Mouse (Mus musculus): ENCODE measurements at regions not wholly inside any gene's neighbourhood (a gene's known extent, or its start where the extent isn't known, plus 50 kb on each side); places are given as distances from the start of the nearest gene placed in this dataset.

DNA sequence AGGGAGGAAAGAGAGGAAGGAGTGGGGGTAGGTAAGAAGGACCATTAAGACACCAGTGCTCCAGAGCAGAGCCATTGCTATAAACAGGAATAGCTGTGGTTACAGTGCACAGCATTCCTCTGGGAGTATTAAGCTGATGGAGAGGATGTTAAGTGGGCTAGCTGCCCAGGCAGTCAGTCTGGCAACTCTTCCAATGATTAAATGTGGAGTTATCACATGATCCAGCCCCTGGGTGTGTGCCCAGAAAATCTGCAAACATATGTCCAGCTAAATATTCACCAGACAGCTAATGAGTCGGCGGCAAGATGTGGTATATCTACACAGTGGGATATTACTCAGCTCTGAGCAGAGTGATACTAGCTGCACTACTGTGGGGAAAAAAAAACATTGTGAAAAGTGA lies 229.7 kb downstream of the Ankrd50 start:
- DNase-seq (ENCODE audit: low read depth) = no peak

GRCm38 (mm10) chr3:38251592-38251991 lies 233.1 kb downstream of the Ankrd50 start:
- DNase-seq (ENCODE audit: low read depth) = no peak

DNA sequence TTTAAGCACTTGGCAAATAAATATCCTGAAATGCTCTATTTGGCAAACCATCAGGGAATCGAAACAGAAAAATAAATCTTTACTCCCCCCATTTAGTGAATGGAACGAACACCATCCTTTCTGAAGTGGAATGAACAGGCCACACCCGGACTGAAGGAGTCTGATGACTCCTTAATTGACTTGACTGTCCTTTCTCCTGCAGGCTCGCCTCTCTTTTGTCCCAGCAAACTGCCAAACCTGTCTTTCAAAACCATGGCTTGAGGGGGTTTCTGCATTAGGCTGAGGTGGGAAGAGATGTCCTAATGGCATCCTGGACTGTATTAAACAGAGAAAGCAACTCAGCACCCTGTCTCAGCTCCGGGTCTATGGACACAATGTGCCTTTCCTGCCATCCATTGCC lies 234.1 kb downstream of the Ankrd50 start:
- DNase-seq (ENCODE audit: low read depth) = no peak

GRCm38 (mm10) chr3:38248941-38249340 lies 235.7 kb downstream of the Ankrd50 start:
- no peak for DNase-seq (ENCODE audit: low read depth)

- DNase-seq (ENCODE audit: low read depth) = no peak
Measured at GRCm38 (mm10) chr3:38246439-38246838, 238.2 kb downstream of the Ankrd50 start.

- DNase-seq (ENCODE audit: low read depth) = no peak
Measured at GRCm38 (mm10) chr3:38243209-38243608, 241.4 kb downstream of the Ankrd50 start.

DNA sequence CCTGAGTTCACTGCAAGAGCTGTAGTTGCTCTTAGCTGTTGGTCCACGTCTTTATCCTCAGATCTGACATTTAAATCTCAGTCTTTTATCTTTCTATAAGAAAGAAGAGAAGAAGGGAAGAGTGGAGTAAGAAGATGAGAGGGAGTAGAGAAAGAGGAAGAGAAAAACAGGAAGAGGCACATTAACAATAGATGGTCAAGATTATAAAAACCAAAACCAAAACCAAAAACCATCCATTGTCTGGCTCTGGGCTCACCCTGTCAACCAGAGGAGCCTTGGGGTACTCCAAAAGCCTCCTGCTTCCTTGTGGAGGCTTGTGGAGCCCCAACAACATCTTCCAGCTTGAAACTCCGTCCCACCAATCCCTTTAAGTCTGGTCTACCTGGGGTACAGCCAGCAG lies 247.0 kb downstream of the Ankrd50 start:
- no peak for DNase-seq (ENCODE audit: low read depth)

DNA sequence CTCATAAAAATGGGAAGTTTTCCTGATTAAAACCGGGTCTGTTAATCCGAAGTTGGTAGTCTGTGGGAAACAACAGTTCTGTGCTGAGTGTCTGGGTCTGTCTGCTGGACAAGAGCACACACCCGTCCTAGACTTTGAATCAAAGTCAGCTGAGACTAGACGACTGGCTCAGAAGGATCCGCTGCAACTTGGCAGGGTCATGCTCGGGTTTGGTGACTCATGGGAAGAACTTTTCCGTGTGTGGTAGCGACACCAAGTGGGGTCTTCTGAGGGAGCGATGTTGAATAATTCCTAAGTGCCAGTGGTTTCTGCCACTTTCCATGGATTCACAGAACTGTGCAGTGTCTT lies 248.9 kb downstream of the Ankrd50 start:
- no peak for DNase-seq (ENCODE audit: low read depth)

DNA sequence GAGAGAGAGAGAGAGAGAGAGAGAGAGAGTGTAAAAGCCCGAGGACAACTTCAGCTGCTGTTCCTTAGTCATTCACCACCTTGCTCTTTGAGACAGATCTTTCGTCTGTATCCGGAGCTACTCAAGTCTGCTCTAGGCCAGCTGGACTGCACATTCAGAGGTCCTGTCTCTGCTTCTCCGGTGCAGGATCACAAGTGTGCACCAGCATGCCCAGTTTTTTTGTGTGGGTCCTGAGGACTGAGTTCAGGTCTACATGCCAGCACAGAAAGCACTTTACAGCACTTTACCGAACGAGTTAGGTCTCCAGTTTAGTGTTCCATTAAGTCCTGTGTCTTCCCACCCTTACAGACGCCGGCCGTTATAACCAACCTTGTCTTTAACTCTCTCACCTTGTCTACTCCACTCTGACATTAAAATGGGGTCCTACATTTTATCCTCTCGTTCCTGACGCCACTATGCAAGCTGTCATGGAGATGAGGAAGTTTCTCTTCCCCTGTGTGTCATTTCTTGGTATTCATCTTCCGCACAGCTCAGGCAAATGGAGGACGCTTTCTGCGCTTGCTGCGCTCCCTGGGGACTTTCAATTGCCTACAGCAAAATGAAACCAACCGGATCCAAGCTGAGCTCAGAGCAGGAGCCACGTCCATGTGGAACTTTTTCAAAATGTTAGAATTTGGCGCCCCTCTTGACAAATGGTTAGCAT lies 249.5 kb downstream of the Ankrd50 start:
- DNase-seq (ENCODE audit: low read depth) = no peak

DNA sequence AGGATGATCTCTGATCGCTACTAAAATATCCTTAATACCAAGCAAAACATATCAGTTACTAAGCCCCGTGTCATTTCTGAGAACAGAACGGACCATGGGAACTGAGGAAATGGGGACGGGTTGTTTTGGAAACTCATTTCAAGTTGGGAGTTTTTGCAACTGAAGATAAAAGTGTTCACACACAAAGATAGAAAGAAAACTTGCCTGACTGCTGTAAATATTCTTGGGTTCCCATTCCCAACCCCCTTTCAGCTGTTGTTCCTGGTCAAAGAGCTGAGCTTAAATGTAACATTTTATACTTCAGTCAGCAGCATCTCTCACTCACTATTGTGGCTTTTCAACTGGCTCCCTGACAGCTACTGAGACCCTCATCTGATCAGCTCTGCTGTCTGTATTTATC lies 250.1 kb downstream of the Ankrd50 start:
- no peak for DNase-seq (ENCODE audit: low read depth)

GRCm38 (mm10) chr3:38234006-38234405 lies 250.6 kb downstream of the Ankrd50 start:
- DNase-seq (ENCODE audit: low read depth) = no peak

GRCm38 (mm10) chr3:38233091-38233490 lies 251.6 kb downstream of the Ankrd50 start:
- DNase-seq (ENCODE audit: low read depth) = no peak

GRCm38 (mm10) chr3:38232111-38233076 lies 252.2 kb downstream of the Ankrd50 start:
- no peak for DNase-seq (ENCODE audit: low read depth)

DNA sequence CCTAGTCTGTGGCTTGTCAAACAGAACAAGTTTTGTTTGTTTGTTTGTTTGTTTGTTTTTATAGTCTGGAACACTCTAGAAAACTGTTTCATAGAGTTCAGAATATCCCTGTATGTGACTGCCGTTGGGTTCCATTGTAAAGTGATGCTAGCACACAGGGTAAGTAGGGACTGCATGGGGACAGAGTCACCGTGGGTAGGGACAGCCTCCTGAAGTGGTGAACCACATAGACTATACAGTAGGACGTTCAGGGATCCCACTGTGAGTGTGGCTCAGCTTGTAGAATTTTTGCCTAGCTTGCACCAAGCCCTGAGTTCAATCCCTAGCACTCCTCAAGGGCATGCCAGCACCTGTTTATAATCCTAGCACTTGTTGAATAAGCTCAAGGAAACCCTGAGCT lies 253.1 kb downstream of the Ankrd50 start:
- no peak for DNase-seq (ENCODE audit: low read depth)

DNA sequence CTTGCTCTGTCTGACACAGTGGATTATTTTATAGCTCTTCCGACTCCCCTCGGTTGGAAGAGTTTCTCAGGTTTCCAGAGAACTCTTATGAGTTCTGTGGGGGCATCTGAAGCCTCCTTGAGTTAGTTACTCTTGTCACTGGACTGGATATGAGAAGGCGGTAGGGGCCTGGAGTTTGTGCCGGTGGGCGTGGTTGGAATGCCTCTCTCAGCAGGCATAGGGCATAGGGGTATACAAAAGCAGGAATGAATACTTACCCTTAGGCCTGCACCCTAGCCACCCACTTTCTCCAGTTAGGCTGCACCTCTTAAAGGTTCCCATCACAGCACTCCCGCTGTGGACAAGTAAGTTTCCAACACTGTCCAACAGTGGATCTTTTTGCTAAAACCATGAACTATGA lies 253.8 kb downstream of the Ankrd50 start:
- no peak for DNase-seq (ENCODE audit: low read depth)

DNA sequence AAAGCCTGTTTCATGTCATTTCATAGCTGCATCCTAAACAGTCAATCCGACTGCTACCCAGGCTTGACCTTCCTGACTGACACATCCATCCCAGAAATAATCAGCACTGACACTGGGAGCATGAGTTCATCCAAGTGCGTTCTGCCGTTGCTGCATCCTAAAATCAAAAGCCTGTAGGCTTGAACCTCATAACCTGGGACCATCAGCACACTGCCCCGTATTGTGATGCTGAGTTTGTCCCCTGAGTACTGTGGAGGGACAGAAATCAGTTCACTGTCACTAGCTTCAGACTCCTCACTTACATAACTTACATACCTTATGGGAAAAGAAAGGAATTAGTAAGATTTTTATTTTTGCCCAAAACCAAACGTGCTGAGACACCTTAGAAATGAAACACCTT lies 255.0 kb downstream of the Ankrd50 start:
- DNase-seq (ENCODE audit: low read depth) = no peak

- no peak for DNase-seq (ENCODE audit: low read depth)
Measured at GRCm38 (mm10) chr3:38229051-38229450, 255.6 kb downstream of the Ankrd50 start.

DNA sequence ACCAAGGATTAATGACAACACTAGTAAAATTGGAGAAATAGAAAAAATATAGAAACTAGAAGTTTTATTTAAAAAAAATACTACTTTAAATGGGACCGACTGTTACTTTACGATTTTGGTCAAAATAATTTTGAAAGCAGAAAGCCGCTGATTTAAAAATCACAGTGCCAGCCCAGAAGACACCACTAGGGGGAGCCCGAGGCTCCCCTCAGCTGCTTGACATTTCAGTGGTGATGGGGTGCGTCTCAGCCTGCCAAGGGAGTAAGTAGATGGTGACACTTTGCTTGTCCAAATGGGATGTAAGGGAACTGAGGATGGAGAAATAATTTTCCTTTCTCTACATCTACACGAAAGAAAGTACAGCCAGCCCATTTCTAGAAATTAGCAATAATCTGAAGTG lies 257.0 kb downstream of the Ankrd50 start:
- DNase-seq (ENCODE audit: low read depth) = peak; percentile 68

- no peak for DNase-seq (ENCODE audit: low read depth)
Measured at GRCm38 (mm10) chr3:38227121-38227520, 257.5 kb downstream of the Ankrd50 start.

DNA sequence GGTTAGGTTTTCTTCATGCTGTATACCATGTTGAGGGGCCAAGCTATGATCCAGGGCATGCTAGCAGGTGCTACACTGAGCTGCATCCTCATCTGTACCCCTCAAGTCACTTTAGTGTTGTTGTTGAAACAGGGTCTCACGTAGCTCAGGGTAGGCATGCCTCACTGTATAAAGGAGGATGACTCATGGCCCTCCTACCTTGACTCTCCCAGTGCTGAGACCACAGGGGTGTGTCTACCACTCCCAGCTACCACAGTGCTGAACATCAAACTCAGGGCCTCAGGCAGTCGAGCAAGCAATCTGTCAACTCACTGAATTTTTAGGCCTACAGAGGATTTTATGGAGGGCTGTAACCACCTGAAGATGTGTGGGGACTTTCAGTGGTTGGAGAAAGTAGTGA lies 258.5 kb downstream of the Ankrd50 start:
- DNase-seq (ENCODE audit: low read depth) = no peak

DNA sequence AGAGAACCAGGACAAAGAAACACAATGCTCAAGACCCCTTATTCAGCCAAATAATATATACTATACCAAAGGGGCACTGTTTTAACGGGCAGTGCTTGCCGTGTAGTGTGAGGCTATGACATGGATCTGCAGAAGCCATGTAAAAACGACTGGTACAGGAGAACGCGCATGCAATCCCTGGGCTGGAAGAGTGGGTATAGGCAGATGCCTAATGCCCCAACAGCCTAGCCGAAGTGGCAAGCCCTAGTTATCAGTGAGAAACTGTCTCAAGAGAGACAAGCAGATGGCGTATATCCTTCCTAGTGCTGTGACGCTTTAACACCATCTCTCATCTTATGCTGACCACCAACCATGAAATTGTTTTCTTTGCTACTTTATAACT lies 262.8 kb downstream of the Ankrd50 start:
- no peak for DNase-seq (ENCODE audit: low read depth)

GRCm38 (mm10) chr3:38220934-38221833 lies 263.5 kb downstream of the Ankrd50 start:
- DNase-seq (ENCODE audit: low read depth) = peak; percentile 66

All from induced T-regulatory cell, adult 2 months (primary cell).